Mouse (Mus musculus) liver, adult 2 months (tissue): ENCODE measurements around the gene Lclat1.

ENCODE experiments used
- CTCF ChIP-seq: fragments of 200-500 bp; IDR thresholded peaks from 2 replicates; pipeline ENCODE4 v1.5.1; 2011; ENCODE audit warnings: low read depth, low read length, control low read depth
- POLR2A ChIP-seq: fragments of 200-500 bp; IDR thresholded peaks from 2 replicates; pipeline ENCODE4 v1.6.1; 2011; ENCODE audit warnings: low read length, control low read depth; ENCODE audit not compliant: insufficient read depth; ENCODE audit errors: extremely low read depth

DNA sequence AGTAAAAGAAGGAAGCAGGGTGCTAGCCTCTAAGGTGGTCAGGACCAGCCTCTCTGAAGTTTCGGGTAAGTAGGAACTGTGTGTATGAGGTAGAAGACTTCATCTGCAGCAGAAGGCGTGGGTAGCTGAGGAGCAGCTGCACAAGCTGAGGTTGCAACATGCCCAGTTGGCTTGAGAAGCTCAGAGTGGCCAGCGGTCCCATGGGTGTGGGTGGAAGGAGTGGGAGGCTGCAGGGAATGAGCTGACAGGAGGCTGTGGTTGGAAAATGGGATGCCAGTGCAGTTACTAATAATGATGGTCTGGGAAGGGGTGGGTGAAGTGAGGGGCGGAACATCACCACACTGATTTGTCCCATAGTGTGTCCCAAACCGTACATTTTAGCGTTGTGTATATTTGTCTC, 86.8 kb downstream of the Lclat1 start:
- TF ChIP-seq CTCF = no peak
- TF ChIP-seq POLR2A = no peak
